Mouse (Mus musculus) adrenal gland, adult (tissue): ENCODE measurements at regions not wholly inside any gene's neighbourhood (a gene's known extent, or its start where the extent isn't known, plus 50 kb on each side); places are given as distances from the start of the nearest gene placed in this dataset.

ENCODE experiments used
- DNase-seq, 2 experiments: peaks; one replicate each; pipeline ENCODE4 v3.0.0; 2022 to 2023; ENCODE audit warnings: low spot score in 1 of 2; ENCODE audit not compliant: inconsistent age in 2 of 2

DNA sequence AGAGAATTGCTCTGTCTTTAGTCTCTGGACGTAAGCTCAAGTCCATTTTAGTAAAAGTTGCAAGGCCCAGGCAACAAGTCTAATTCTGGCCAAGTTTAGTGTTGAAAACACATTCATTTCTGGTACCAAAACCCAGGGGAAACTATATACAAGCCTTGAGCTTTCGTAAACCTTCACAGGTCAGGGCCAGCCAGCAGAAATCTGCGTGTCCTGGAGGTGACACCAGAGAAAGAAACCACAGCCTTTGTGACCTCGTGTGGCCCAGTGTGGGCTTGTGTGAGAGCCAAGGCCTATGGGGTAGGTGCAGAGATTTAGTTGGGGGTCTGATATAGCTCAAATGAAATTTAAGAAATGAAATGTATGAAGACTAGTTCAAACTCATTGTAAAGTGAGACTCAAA lies 69.6 kb upstream of the 1700021F07Rik start:
- DNase-seq = peak in 1 of 2 experiments; percentile 59

GRCm38 (mm10) chr2:173453569-173454405 lies 68.6 kb upstream of the 1700021F07Rik start:
- peak; percentile 37 to 72 for DNase-seq

DNA sequence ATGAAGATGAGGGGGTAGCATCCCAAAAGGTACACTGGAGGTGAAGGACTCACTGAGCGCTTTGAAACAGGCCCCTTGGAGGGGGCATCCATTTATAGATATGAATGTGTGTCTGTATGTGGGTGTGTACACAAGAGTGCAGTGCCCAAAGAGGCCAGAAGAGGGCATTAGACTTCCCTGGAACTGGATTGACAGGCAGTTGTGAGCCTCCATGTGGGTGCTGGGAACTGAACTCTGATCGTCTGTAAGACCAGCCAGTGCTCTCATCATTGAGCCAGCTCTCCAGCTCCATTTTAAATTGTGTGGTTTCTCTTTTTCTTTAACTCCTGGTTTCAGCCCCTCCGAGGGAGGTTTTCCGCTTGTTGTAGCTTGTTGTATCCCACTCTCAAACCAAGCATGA lies 67.6 kb upstream of the 1700021F07Rik start:
- DNase-seq = no peak

DNA sequence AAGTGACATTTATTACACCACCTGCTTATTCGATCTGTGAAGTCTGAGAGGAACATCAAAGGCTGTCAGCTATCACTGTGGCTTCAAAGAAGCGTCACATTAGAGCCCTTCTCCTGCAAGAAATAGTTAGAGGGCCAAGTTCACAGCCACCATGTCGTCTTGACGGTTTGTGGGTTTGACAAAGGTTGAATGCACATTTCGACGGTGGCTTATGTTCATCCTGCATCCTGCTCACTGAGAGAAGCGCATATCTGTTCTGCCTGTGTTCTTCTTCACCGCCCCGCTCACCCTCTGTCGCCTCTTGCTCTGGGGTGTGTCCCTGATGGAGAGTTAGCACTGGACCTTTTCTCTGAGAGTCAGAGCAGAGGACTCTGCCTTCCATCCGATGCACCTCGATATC lies 67.2 kb upstream of the 1700021F07Rik start:
- DNase-seq = no peak

GRCm38 (mm10) chr2:173456083-173456482 lies 66.3 kb upstream of the 1700021F07Rik start:
- DNase-seq = peak in 1 of 2 experiments; percentile 1

DNA sequence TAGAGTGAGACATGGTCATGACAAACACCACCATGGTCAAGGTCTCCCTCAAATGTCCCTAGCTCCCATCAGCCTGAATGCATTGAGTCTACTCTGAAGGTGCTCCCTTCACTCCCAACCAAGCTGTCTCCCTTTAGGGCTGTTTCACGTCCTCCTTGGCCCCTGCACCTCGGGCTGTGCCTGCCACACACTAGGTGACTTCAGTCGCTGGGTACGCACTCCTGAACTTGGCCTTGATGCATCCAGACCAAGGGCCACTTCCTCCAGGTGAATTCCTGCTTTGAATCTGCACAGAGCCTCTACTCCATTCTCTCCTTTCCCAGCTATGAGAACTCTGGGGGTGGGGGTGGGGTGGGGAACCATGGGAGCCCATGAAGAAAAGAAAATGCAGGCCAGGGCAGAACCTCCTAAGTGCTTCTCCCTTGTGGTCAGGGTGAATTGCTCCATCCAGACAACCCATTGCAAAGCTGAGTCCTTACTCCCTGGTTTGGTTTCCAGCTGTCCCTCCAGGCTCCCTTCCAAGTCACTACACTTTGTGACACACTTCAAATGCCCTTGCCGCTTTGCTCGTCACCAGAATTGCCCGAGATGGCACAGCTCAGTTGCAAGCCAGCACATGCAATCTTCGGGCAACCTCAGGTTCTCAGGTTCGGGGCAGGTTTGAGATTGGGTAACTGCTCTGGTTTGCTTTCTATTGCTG lies 65.3 kb upstream of the 1700021F07Rik start:
- DNase-seq = peak in 1 of 2 experiments; percentile 59

DNA sequence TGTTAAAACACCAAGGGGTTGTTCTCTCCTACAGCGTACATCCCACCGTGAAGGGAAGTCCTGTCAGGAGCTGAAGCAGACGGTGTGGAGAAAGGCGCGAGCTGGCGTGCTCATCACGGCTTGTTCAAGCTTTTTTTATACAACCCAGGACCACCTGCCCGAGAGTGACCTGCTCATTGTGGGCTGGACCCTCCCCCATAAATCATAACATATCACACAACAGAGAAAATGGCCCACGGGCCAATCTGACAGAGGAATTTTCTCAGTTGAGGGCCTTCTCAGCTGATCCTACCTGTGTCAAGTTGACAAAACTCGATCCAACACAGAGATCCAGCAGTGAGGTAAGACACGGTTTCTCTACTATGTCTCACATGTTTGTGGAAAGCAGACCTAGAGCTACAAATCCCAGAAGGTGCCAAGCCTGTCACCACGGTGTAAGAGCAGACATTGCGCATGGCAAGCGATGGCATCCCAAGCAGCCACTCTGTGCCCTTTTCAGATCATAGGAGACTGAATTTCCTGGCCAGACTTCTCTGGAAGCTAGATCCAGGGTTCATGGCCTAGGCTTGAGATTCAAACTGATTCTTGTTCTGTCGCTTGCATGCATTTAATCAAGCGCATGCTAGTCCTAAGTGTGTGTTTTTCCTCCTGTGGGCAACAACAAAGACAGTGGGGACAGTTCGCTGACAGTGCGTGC lies 64.6 kb upstream of the 1700021F07Rik start:
- no peak for DNase-seq

DNA sequence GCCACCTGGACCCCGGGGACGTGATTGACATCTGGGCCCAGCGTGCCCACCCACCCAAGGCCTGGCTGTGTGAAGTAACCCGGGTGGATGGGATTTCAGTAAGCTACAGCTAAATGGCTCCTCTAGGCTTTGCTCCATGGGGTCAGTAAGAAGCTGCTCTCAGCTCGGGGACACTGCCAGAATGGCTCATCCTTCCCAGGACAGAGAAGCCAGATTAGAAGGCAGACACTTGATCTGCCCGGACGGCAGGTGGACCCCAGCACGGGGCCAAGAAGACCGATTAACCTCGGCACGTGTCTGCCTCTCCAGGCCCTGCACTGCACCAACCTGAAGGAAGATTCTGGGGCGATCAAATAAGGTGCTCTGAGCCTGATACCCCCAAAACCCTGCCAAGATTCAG lies 63.5 kb upstream of the 1700021F07Rik start:
- DNase-seq = no peak

DNA sequence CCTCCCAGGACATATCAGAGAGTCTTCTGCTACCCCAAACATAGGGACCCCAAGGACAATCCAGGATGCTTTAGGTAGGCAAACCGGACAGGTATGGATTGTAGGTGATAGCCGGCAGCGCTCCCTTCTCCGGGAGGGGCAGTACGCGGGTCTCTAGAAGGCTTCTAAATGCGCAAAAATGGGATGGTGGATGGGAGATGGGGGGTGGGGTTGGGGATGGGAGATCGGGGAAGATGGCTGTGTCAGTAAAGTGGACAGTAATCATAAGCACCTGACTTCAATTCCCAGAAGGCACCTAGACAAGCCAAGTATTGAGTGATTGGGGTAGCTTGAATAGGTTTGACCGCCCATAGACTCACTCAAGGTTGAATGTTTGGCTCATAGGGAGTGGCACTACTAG lies 59.1 kb upstream of the 1700021F07Rik start:
- no peak for DNase-seq

GRCm38 (mm10) chr2:173464562-173464961 lies 57.8 kb upstream of the 1700021F07Rik start:
- DNase-seq = no peak

DNA sequence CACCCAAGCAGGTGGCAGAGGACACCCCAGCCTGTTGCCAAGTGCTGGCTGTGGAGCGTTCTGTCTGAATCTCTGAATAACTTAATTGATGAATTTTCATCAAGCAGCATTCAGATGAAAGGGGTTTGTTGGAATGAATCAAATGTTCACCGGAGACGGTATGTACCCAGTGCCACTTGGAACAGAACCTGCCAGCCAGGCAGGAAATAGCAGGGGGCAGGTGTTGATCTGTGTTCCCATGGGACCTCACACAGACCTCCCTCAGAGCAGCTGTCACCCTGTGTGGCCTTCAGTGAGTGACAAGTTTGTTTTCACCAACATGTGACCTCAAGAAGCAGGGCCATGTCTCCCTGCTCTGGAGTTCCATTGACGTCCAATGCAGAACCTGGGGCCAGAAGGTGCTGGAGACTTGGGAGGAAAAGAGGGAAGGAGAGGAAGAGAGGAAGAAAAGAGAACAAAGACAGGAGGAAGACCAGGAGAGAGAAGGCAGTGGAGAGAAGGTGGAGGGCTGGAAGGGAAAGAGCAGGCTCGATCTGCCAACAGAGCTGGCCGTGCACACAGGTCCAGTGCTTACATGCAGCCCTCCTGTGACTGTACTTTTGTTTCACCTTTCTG lies 57.3 kb upstream of the 1700021F07Rik start:
- DNase-seq = no peak

DNA sequence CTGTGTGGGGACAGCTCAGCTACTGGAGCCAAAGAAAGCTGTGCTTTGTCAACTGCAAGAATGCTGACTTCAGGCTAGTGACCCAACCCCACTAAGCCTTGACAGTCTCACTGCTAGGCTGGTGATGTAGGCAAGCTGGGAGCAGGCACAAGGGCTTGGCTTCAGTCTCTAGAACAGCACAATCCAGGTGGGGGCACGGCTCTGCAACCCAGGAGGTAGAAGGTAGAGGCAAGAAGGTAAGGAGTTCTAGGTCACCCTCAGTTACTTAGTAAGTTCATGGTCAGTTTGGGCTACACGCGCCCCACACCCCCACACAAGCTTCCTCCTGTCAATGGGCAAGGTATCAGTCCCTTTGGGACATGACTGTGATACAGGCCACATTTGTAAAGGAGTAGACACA lies 54.2 kb upstream of the 1700021F07Rik start:
- no peak for DNase-seq

GRCm38 (mm10) chr2:173469756-173470155 lies 52.6 kb upstream of the 1700021F07Rik start:
- no peak for DNase-seq
